ENCODE assay signal across 10 mouse cellular contexts in the genomic region with DNA sequence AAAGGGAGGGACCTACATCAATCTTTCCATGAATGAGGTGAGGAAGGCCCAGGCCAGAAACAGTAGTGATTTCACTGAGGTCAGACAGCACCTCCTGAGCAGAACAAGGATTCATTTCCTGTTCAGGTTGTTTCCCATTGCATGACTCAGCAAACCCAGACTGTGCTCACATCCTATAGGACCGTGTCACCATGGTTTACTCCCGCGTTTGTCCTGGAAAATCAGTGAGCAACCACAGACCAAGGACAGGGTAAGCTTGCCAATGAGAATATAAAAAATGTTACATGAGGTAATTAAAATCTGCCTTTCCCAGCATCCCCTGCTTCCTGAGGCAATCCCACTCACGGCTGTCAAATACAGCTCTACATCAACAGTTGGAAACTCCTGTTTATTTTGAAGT.
DNase-seq lines count a peak whose midpoint lies in the region; ATAC-seq and TF ChIP-seq lines count a peak whose summit lies in the region.
"Had no signal": no experiment of that assay in that cellular context is flagged by ENCODE, and none has a peak within 500 bp of the region (broad histone marks: within the 10 kb centered on the region; RNA-seq: fewer than 3 reads in every experiment).

No protein-coding gene starts in this region.

- H3K9me3 ChIP-seq in heart, postnatal 0 days (replicated peaks; ENCODE audit: control insufficient read depth, low read length), result no peaks in the 10 kb centered on the region

- H3K27ac ChIP-seq in heart, postnatal 0 days (ENCODE audit: low read depth), result no peak overlapping the region
- H3K27ac ChIP-seq: liver, embryonic 14.5 days had no signal

- no peak overlapping the region for H3K4me3 ChIP-seq in heart, postnatal 0 days (ENCODE audit: low read depth, low read length)

- no peaks in the 10 kb centered on the region for H3K27me3 ChIP-seq in heart, postnatal 0 days (ENCODE audit: control insufficient read depth, insufficient read depth, low read length)

- TF ChIP-seq CTCF in heart, postnatal 0 days (IDR thresholded peaks at IDR 0.05; ENCODE audit: low read depth), result no peak

- WGBS in heart, postnatal 0 days, result 51% methylated on average over 4 of the region's 4 CpGs

- DNase-seq in heart, postnatal 0 days (ENCODE audit: low spot score), result peak; percentile 39
- DNase-seq in heart, adult 11 months, result no peak
- DNase-seq in 3T3-L1 (ENCODE audit: low read depth, low spot score), result peak; percentile 95
- DNase-seq in adrenal gland, postnatal 10 days, result peak; percentile 17
- peak; percentile 10 to 25 for DNase-seq in layer of hippocampus, postnatal 10 days (ENCODE audit: low spot score in 2 of 2)
- DNase-seq in c-Kit-positive CD71-positive TER-119-positive erythroid progenitor cells, embryonic 14.5 days (ENCODE audit: low spot score), result no peak
- no peak for DNase-seq in urinary bladder, adult 18-20 months (ENCODE audit: low spot score in 2 of 2)
- no peak for DNase-seq in lung, adult 18-20 months
- DNase-seq: cerebellum, postnatal 14 days had no signal

- ATAC-seq in heart, postnatal 0 days (ENCODE audit: insufficient read depth, low read depth), result peak; percentile 55; the same call in 1 of the 2 replicates

- no peaks in the 10 kb centered on the region for H3K4me1 ChIP-seq in heart, postnatal 0 days (ENCODE audit: control insufficient read depth, insufficient read depth)

- H3K36me3 ChIP-seq in heart, postnatal 0 days (replicated peaks; ENCODE audit: control insufficient read depth, insufficient read depth, low read length), result no peaks in the 10 kb centered on the region

- no peak for TF ChIP-seq EP300 in heart, postnatal 0 days (IDR thresholded peaks at IDR 0.05; ENCODE audit: low read depth)

- no peak overlapping the region for H3K4me2 ChIP-seq in heart, postnatal 0 days (ENCODE audit: low read depth, low read length)

- H3K9ac ChIP-seq in heart, postnatal 0 days (replicated peaks; ENCODE audit: low read depth, low read length), result no peak overlapping the region
- H3K9ac ChIP-seq: liver, embryonic 14.5 days had no signal

Comparison
In these comparisons a context has a peak if more than half of its experiments do, and no peak if none do; other contexts are left out.
1. DNase-seq: peak in heart, postnatal 0 days (single experiment), 3T3-L1 (single experiment), adrenal gland, postnatal 10 days (single experiment) and layer of hippocampus, postnatal 10 days (2 of 2); none in heart, adult 11 months (single experiment), c-Kit-positive CD71-positive TER-119-positive erythroid progenitor cells, embryonic 14.5 days (single experiment), urinary bladder, adult 18-20 months (0 of 2) and lung, adult 18-20 months (0 of 2).